Mouse (Mus musculus) left cerebral cortex, adult 9 months (tissue): ENCODE results near the gene Morc3.
A peak's percentile ranks its signal among the peaks of the same experiment; 100 is the strongest.
"Not testable (repeated sequence)": the region's sequence is repeated elsewhere in the genome, so short reads cannot be mapped to it uniquely, and the experiment has no call there.

Experiments
- DNase-seq, 2 experiments: peaks; one replicate each; pipeline ENCODE4 v3.0.0; 2022; ENCODE audit warnings: low spot score in 2 of 2

The Morc3 gene

GRCm38 (mm10) chr16:93818691-93819324 lies 13.1 kb upstream of the Morc3 start:
- no peak for DNase-seq

- DNase-seq = no peak
Measured at GRCm38 (mm10) chr16:93819325-93819696, 12.6 kb upstream of the Morc3 start.

DNA sequence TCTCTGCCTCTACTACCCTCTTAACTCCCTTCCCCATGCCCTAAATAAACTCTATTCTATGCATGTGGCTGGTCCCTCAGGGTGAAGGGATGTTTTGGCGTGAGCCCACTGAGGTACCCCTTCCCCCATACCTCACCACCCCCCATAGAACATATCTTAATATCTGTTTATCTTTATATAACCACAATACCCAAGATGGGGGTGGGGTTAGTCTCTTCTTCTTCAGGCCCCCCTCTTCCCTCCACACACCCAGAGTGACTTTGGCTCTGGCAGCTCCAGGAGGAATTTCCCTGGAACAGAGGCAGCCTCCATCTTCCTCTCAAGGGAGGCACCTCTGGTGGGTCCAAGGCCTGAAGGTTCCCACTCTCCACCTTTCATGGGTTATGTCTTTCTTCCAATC lies 11.9 kb upstream of the Morc3 start:
- DNase-seq = no peak

DNA sequence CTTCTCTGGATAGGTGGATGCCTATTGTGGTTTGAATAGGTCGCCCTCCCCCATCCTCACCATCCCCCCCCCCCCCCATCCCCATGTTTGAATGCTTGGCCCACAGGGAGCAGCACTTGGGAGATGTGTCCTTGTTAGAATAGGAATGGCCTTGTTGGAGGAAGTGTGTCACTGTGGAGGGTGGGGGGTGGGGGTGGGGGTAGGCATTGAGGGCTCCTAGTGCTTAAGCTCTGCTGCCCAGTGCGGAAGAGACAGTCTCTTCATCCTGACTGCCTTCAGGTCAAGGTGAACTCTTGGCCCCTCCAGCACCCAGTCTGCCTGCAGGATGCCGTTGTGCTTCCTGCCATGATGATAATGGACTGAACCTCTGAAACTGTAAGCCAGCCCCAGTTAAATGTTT lies 10.2 kb upstream of the Morc3 start:
- DNase-seq = no peak

DNA sequence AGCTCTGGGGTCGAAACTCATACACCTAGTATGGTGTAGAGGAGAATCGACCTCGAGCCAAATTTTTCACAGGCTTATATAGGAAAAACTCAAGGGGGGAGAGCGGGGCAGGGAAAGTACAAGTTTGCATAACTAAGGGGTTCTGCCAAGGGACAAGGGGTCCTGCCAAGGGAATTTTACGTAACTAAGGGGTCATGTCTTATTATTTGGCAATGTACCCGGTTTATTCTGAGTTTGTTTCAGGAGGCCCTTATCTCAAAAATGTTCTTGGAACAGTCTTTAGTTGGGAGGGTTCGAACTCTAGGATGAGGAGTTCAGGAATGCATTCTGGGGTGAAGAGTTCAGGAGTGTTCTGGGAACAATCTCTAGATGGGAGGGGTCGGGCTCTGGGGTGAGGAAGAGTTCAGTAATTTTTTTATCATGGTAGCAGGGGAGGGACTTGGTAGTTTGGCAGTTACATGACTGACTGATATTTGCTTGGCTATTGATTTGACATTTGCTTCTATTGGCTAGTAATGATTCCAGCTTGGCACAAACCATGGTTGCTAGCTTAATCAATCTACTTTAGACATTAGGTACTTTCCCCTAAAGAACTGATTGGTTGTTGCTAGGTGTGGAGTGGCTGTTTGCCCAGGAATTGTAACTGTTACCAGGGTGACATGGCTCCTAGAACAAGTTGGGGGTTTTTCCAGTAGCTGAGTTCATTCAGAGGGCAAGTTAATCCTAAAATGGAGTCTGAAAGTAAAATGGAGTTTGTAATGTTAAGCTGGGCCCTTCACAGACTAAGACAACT lies 9.3 kb upstream of the Morc3 start:
- not testable (repeated sequence) for DNase-seq

GRCm38 (mm10) chr16:93824799-93825198 lies 7.1 kb upstream of the Morc3 start:
- no peak for DNase-seq

GRCm38 (mm10) chr16:93825463-93825862 lies 6.5 kb upstream of the Morc3 start:
- DNase-seq = no peak

DNA sequence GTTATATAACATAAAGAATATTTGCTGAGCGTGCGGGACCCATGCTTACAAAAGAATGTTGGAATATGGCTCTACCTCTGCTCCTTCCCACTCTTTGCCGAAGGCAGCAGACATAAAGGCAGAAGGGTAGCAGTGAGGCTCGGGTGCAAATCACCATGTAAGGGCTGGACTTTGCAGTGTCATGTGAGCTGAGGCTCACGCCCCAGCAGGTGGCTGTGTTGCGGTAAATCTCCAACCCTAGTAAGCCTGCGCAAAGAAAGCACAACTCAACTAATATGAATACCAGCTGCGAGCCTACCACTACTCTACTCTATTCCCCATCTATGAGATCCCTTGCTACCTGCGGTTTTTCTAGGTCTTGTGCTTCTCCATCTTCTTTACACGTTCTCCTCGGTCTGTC lies 5.9 kb upstream of the Morc3 start:
- no peak for DNase-seq

GRCm38 (mm10) chr16:93826478-93826877 lies 5.4 kb upstream of the Morc3 start:
- DNase-seq = not testable (repeated sequence)

- peak in 1 of 2 experiments; percentile 34 for DNase-seq
Measured at GRCm38 (mm10) chr16:93826909-93827308, 5.0 kb upstream of the Morc3 start.

DNA sequence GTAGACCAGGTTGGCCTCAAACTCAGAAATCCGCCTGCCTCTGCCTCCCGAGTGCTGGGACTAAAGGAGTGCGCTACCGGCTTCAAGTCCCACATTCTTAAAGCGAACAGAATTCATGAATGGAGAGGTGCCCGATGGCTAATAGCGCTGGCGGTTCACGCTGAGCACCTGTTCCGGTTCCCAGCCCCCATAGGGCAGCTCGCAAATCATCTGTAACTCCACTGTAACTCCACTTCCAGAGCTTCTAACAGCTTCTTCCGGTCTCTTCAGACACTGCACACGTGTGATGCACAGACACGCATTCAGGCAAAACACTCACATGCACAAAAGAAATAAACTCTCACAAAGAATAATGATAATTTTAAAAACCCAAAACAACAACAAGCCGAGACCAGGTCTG lies 2.4 kb upstream of the Morc3 start:
- no peak for DNase-seq

GRCm38 (mm10) chr16:93830071-93830470 lies 1.9 kb upstream of the Morc3 start:
- DNase-seq = no peak

GRCm38 (mm10) chr16:93830916-93831315 lies 1.0 kb upstream of the Morc3 start:
- DNase-seq = no peak

DNA sequence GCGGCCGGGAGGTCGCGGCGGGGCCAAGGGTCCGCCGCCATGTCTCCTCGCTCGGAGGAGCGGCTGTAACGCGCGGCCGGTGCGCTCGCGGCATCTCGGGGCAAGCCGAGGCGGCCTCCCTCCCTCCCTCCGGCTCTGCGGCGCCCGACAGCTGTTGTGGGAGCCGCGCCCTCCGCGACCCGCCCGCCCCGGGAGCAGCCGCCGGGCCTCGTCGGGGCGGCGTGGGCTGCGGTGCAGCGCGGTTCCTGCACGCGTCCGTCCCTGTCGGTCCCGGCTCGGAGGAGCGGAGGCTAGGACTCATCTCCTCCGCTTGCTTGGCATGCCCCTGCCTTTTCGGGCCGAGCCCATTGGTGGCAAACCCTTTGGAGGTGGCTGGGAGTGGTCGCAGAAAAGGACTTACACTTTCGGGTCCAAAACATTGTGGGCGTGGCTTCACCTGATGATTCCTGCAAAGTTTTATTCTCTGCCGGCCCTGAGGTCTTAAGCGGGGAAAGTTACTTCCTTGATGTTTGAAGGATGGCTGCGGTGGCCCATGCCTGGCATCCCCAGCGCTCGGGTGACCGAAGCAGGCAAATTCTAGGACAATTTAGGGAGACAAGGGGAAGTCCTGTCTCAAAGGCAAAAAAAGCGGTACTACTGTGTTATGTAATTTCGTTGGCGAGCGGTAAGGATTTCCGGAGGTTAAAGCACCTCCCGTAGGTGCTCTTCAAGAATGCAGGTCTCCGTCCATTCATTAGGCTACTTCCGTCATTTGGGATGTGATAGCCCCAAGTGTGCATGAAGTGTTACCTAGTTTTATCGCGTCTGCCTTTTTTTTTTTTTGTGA lies 743 bp downstream of the Morc3 start:
- peak in 1 of 2 experiments; percentile 42 for DNase-seq

- DNase-seq = no peak
Measured at GRCm38 (mm10) chr16:93833551-93833950, 1.6 kb downstream of the Morc3 start.

- no peak for DNase-seq
Measured at GRCm38 (mm10) chr16:93834076-93834475, 2.2 kb downstream of the Morc3 start.

GRCm38 (mm10) chr16:93839049-93839448 lies 7.1 kb downstream of the Morc3 start:
- DNase-seq = no peak

- no peak for DNase-seq
Measured at GRCm38 (mm10) chr16:93850527-93850926, 18.6 kb downstream of the Morc3 start.

GRCm38 (mm10) chr16:93859967-93860366 lies 28.0 kb downstream of the Morc3 start:
- no peak for DNase-seq

- DNase-seq = no peak
Measured at GRCm38 (mm10) chr16:93860686-93861085, 28.8 kb downstream of the Morc3 start.

DNA sequence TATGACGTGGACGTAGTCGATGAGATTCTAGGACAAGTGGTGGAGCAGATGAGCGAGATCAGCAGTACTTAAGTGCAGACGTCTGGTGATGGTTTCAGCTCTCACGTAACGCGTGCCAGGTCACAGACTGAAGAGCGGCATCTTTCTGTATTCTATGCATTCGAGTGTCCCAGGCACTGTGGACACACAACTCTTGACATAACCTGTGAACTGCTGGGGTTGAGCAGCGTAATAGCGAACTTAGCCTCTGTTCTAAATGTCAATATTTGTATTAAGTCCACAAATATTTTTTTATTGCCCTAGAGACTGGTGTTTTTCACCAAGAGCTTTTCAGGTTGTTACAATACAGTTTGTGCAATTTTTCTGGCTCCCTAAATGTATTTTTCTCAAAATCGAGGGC lies 42.9 kb downstream of the Morc3 start:
- no peak for DNase-seq

- DNase-seq = no peak
Measured at GRCm38 (mm10) chr16:93877612-93878380, 45.9 kb downstream of the Morc3 start.
